Mouse (Mus musculus): ENCODE measurements around the gene Caprin2. TPM values are rescaled to one million over a fixed set of nuclear protein-coding genes. Genes with fewer than 3 reads are reported as not detected.
"Not testable (repeated sequence)": the region's sequence is repeated elsewhere in the genome, so short reads cannot be mapped to it uniquely, and the experiment has no call there.

Gene Caprin2
- polyA plus RNA-seq, 1 experiment from 2014 or later: 11.6 TPM

DNA sequence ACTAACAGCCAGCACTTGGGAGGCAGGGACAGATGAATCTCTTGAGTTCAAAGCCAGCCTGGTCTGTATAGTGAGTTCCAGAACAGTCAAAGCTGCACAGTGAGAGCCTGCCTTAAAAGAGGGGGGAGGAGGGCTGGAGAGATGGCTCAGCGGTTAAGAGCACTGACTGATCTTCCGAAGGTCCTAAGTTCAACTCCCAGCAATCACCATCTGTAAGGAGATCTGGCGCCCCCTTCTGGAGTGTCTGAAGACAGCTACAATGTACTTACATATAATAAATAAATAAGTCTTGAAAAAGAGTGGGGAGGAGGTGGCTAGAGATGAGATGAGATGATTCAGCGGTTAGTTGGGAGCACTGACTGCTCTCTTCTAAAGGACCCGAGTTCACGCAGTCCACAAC lies 35.2 kb upstream of the Caprin2 start:
- Histone ChIP-seq H3K9ac (replicated peaks; ENCODE audit: low read depth, low read length) (no peak overlapping the region), H3K4me1 (replicated peaks; ENCODE audit: control insufficient read depth, insufficient read depth, low read length) (0 out of 2 replicates have a peak, but pooled peaks cover 4% of the 10 kb centered on the region), H3K4me2 (ENCODE audit: low read length) (no peak overlapping the region), H3K27ac (ENCODE audit: low read length) (no peak overlapping the region), H3K4me3 (replicated peaks; ENCODE audit: low read length) (no peak overlapping the region), H3K36me3 (ENCODE audit: control insufficient read depth, insufficient read depth) (peaks cover 27% of the 10 kb centered on the region), H3K27me3 (replicated peaks; ENCODE audit: control insufficient read depth, insufficient read depth, low read length) (no peaks in the 10 kb centered on the region), H3K9me3 (ENCODE audit: control insufficient read depth, low read length) (no peaks in the 10 kb centered on the region)
- WGBS: 89% methylated on average over 6 of the region's 6 CpGs
- ATAC-seq: no peak

DNA sequence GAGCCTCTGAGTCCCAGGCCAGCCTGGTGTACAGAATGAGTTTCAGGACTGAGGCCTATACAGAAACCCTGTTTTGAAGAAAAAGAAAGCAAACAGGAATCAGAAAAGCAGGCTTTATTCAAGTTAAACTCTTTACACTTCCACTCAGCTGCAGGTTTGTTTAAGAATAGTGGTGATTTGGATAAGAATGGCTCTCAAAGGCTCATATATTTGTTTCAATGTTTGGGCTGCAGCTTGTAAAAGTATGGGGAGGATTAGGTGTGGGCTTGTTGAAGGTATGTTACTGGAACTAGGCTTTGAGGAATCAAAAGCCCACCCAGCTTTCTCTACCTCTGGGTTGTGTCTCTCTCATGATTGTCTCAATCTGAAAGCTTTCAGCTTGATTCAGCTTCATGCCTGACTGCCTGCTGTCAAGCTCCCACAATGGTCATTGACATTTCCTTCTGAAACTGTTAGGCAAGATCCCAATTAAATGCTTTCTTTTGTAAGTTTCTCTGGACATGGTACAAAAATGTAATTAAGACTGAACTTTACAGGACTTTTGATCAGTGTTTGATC lies 22.9 kb upstream of the Caprin2 start:
- H3K27ac ChIP-seq (ENCODE audit: low read length): no peak overlapping the region
- no peaks in the 10 kb centered on the region for H3K27me3 ChIP-seq (replicated peaks; ENCODE audit: control insufficient read depth, insufficient read depth, low read length)
- no peaks in the 10 kb centered on the region for H3K9me3 ChIP-seq (ENCODE audit: control insufficient read depth, low read length)
- no peak overlapping the region for H3K4me2 ChIP-seq (ENCODE audit: low read length)
- peak; percentile 54; the same call in 1 of the 2 replicates for ATAC-seq
- H3K4me3 ChIP-seq (replicated peaks; ENCODE audit: low read length): no peak overlapping the region
- H3K4me1 ChIP-seq (replicated peaks; ENCODE audit: control insufficient read depth, insufficient read depth, low read length): no peaks in the 10 kb centered on the region
- H3K9ac ChIP-seq (replicated peaks; ENCODE audit: low read depth, low read length): no peak overlapping the region
- H3K36me3 ChIP-seq (ENCODE audit: control insufficient read depth, insufficient read depth): peaks cover 9% of the 10 kb centered on the region; the same call in 1 of the 2 replicates

DNA sequence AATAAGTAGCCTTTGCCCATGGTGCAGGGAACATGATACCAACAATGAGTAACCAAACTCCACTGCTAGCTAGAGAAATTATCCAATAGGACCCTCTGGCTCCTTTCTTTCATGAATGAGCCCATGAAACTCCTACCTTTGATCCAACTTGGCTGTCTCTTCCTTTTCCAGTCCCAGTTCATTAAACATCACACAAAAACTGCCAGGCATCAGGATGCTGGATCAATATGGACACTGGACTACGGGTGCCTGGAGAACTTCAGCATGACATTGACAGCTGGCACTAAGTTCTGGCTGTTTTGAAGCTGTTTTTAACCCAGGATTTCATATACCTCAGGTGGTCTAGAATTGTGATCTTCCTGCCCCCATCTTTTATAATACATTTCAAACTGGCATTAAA lies 21.6 kb upstream of the Caprin2 start:
- Histone ChIP-seq H3K27ac (ENCODE audit: low read length) (no peak overlapping the region), H3K4me1 (replicated peaks; ENCODE audit: control insufficient read depth, insufficient read depth, low read length) (no peaks in the 10 kb centered on the region), H3K9ac (replicated peaks; ENCODE audit: low read depth, low read length) (no peak overlapping the region), H3K9me3 (ENCODE audit: control insufficient read depth, low read length) (no peaks in the 10 kb centered on the region), H3K36me3 (ENCODE audit: control insufficient read depth, insufficient read depth) (peaks cover 7% of the 10 kb centered on the region; the same call in 1 of the 2 replicates), H3K4me3 (replicated peaks; ENCODE audit: low read length) (no peak overlapping the region), H3K27me3 (replicated peaks; ENCODE audit: control insufficient read depth, insufficient read depth, low read length) (no peaks in the 10 kb centered on the region), H3K4me2 (ENCODE audit: low read length) (no peak overlapping the region)
- 63% methylated on average over 1 of the region's 1 CpGs for WGBS
- ATAC-seq: no peak

DNA sequence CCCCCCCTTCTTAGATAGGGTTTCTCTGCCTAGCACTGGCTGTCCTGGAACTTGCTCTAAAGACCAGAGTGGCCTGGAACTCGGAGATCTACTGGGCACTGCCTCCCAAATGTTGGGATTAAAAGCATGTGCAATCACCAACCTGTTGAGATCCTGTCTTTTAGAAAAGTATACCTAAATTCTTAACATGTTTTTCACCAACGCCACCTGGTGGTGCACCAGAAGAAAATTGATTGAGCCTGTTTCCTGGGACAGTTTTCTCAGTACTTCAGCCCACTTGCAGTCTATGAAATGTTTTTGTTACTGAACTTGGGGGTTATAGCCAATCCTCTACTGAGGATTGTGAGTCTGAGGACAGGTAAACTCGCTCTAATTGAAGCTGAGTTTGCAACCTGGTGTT lies 20.8 kb upstream of the Caprin2 start:
- Histone ChIP-seq H3K4me1 (replicated peaks; ENCODE audit: control insufficient read depth, insufficient read depth, low read length) (no peaks in the 10 kb centered on the region), H3K9ac (replicated peaks; ENCODE audit: low read depth, low read length) (no peak overlapping the region), H3K27me3 (replicated peaks; ENCODE audit: control insufficient read depth, insufficient read depth, low read length) (no peaks in the 10 kb centered on the region), H3K9me3 (ENCODE audit: control insufficient read depth, low read length) (no peaks in the 10 kb centered on the region), H3K27ac (ENCODE audit: low read length) (no peak overlapping the region), H3K4me2 (ENCODE audit: low read length) (no peak overlapping the region), H3K4me3 (replicated peaks; ENCODE audit: low read length) (no peak overlapping the region), H3K36me3 (ENCODE audit: control insufficient read depth, insufficient read depth) (peaks cover 7% of the 10 kb centered on the region; the same call in 1 of the 2 replicates)
- 41% methylated on average over 3 of the region's 3 CpGs for WGBS
- no peak for ATAC-seq

- WGBS: 11% methylated on average over 2 of the region's 2 CpGs
- no peaks in the 10 kb centered on the region for H3K4me1 ChIP-seq (replicated peaks; ENCODE audit: control insufficient read depth, insufficient read depth, low read length)
- H3K9ac ChIP-seq (replicated peaks; ENCODE audit: low read depth, low read length): no peak overlapping the region
- H3K9me3 ChIP-seq (ENCODE audit: control insufficient read depth, low read length): no peaks in the 10 kb centered on the region
- H3K36me3 ChIP-seq (ENCODE audit: control insufficient read depth, insufficient read depth): no peaks in the 10 kb centered on the region
- no peaks in the 10 kb centered on the region for H3K27me3 ChIP-seq (replicated peaks; ENCODE audit: control insufficient read depth, insufficient read depth, low read length)
- H3K4me2 ChIP-seq (ENCODE audit: low read length): no peak overlapping the region
- H3K27ac ChIP-seq (ENCODE audit: low read length): no peak overlapping the region
- H3K4me3 ChIP-seq (replicated peaks; ENCODE audit: low read length): no peak overlapping the region
- peak; percentile 80 for ATAC-seq
Observed at GRCm38 (mm10) chr6:148913938-148914337, 17.9 kb upstream of the Caprin2 start.

DNA sequence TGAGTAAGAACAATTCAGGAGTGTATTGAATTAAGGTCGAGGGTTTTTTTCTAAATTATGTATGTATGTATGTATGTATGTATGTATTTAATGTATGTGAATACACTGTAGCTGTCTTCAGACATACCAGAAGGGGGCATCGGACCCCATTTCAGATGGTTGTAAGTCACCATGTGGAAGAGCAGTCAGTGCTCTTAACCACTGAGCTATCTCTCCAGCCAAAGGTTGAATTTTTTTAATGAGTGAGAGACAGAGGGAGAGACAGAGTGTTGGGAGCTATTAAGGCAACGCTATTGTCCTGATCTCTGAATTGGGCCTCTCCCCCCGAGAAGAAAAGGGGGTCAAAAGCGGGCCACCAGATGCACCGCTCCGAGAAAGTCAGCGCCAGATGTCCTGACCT lies 15.9 kb upstream of the Caprin2 start:
- WGBS: 81% methylated on average over 8 of the region's 8 CpGs
- ATAC-seq; H3K4me1 ChIP-seq (replicated peaks; ENCODE audit: control insufficient read depth, insufficient read depth, low read length); H3K4me3 ChIP-seq (replicated peaks; ENCODE audit: low read length); H3K9ac ChIP-seq (replicated peaks; ENCODE audit: low read depth, low read length); H3K9me3 ChIP-seq (ENCODE audit: control insufficient read depth, low read length); H3K27ac ChIP-seq (ENCODE audit: low read length); H3K36me3 ChIP-seq (ENCODE audit: control insufficient read depth, insufficient read depth); H3K27me3 ChIP-seq (replicated peaks; ENCODE audit: control insufficient read depth, insufficient read depth, low read length); H3K4me2 ChIP-seq (ENCODE audit: low read length): not testable (repeated sequence)

DNA sequence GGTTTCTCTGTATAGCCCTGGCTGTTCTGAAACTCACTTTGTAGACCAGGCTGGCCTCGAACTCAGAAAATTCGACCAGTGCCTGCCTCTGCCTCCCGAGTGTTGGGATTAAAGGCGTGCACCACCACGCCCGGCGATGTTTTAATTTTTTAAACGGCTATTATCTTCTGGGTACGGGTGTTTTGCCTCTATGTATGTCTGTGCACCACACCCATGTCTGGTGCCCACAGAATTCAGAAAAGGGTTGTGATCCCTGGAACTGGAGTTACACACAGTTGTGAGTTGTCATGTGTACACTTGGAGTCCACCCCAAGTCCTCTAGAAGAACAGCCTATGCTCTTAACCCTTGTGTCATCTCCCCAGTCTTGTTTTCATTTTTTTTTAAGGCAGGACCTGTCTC lies 10.9 kb upstream of the Caprin2 start:
- no peak overlapping the region for H3K27ac ChIP-seq (ENCODE audit: low read length)
- H3K27me3 ChIP-seq (replicated peaks; ENCODE audit: control insufficient read depth, insufficient read depth, low read length): no peaks in the 10 kb centered on the region
- ATAC-seq: no peak
- 92% methylated on average over 9 of the region's 9 CpGs for WGBS
- no peaks in the 10 kb centered on the region for H3K4me1 ChIP-seq (replicated peaks; ENCODE audit: control insufficient read depth, insufficient read depth, low read length)
- no peaks in the 10 kb centered on the region for H3K9me3 ChIP-seq (ENCODE audit: control insufficient read depth, low read length)
- H3K36me3 ChIP-seq (ENCODE audit: control insufficient read depth, insufficient read depth): no peaks in the 10 kb centered on the region
- no peak overlapping the region for H3K4me3 ChIP-seq (replicated peaks; ENCODE audit: low read length)
- no peak overlapping the region for H3K4me2 ChIP-seq (ENCODE audit: low read length)
- no peak overlapping the region for H3K9ac ChIP-seq (replicated peaks; ENCODE audit: low read depth, low read length)

- Histone ChIP-seq H3K9ac (replicated peaks; ENCODE audit: low read depth, low read length) (no peak overlapping the region), H3K9me3 (ENCODE audit: control insufficient read depth, low read length) (no peaks in the 10 kb centered on the region), H3K27me3 (replicated peaks; ENCODE audit: control insufficient read depth, insufficient read depth, low read length) (no peaks in the 10 kb centered on the region), H3K4me3 (replicated peaks; ENCODE audit: low read length) (no peak overlapping the region), H3K4me1 (replicated peaks; ENCODE audit: control insufficient read depth, insufficient read depth, low read length) (no peaks in the 10 kb centered on the region), H3K27ac (ENCODE audit: low read length) (no peak overlapping the region), H3K36me3 (ENCODE audit: control insufficient read depth, insufficient read depth) (no peaks in the 10 kb centered on the region), H3K4me2 (ENCODE audit: low read length) (no peak overlapping the region)
- ATAC-seq: no peak
- 72% methylated on average over 3 of the region's 3 CpGs for WGBS
Observed at GRCm38 (mm10) chr6:148902728-148903127, 6.7 kb upstream of the Caprin2 start.

GRCm38 (mm10) chr6:148896507-148896851 lies 442 bp upstream of the Caprin2 start:
- H3K9ac ChIP-seq (replicated peaks; ENCODE audit: low read depth, low read length): peak overlapping the region; percentile 78
- H3K4me3 ChIP-seq (replicated peaks; ENCODE audit: low read length): peak overlapping the region; percentile 73
- peak overlapping the region; percentile 93 for H3K27ac ChIP-seq (ENCODE audit: low read length)
- WGBS: 55% methylated on average over 6 of the region's 6 CpGs
- ATAC-seq: peak; percentile 43
- peak overlapping the region; percentile 98 for H3K4me2 ChIP-seq (ENCODE audit: low read length)
- H3K27me3 ChIP-seq (replicated peaks; ENCODE audit: control insufficient read depth, insufficient read depth, low read length): no peaks in the 10 kb centered on the region
- no peaks in the 10 kb centered on the region for H3K9me3 ChIP-seq (ENCODE audit: control insufficient read depth, low read length)
- H3K36me3 ChIP-seq (ENCODE audit: control insufficient read depth, insufficient read depth): no peaks in the 10 kb centered on the region
- H3K4me1 ChIP-seq (replicated peaks; ENCODE audit: control insufficient read depth, insufficient read depth, low read length): peaks cover 9% of the 10 kb centered on the region

All from forebrain, embryonic 16.5 days (tissue).